Mouse (Mus musculus): ENCODE results near the gene Slit3. TPM values are rescaled to one million over a fixed set of nuclear protein-coding genes. Genes with fewer than 3 reads are reported as not detected.

The Slit3 gene
- polyA plus RNA-seq, 2 experiments = 0.20 to 0.23 TPM

DNA sequence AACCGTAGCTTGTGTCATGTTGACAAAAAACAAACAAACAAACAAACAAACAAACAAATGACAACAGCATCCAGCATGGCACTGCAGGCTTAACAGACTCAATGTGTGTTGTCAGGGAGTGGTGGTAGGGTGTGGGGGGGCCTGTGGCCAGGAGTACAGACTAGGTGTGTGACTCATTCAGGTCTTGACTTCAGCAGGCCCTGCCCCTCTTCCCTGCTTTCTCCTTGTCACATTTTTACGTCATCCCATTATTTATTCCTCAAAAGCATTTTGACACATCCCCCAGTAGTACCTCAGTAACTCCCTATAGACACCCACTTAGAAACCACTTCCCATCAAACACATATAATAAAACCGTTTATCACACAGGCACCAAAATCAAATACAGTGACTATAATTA lies 450.9 kb downstream of the Slit3 start:
- ATAC-seq (ENCODE audit: insufficient read depth) = no peak
- 44% methylated on average over 3 of the region's 3 CpGs for WGBS (ENCODE audit: insufficient replicate concordance)
- H3K9me3 ChIP-seq (ENCODE audit: control insufficient read depth, low read length) = no peaks in the 10 kb centered on the region
- H3K4me2 ChIP-seq (ENCODE audit: low read depth) = no peak overlapping the region
- no peak overlapping the region for H3K9ac ChIP-seq (replicated peaks)
- H3K27me3 ChIP-seq (ENCODE audit: control insufficient read depth, insufficient read depth, low read length) = no peaks in the 10 kb centered on the region
- DNase-seq (ENCODE audit: low read depth in 3 of 3, low spot score in 3 of 3) = no peak
- H3K4me1 ChIP-seq (replicated peaks; ENCODE audit: control insufficient read depth in 2 of 2, insufficient read depth in 2 of 2, low read length in 1 of 2) = no peaks in the 10 kb centered on the region
- H3K36me3 ChIP-seq (replicated peaks; ENCODE audit: control insufficient read depth, insufficient read depth, low read depth) = no peaks in the 10 kb centered on the region
- H3K27ac ChIP-seq = no peak overlapping the region
- H3K4me3 ChIP-seq (ENCODE audit: insufficient read depth in 1 of 2, low read depth in 2 of 2, low read length in 2 of 2) = no peak overlapping the region
- TF ChIP-seq CTCF (IDR thresholded peaks at IDR 0.05; ENCODE audit: low read depth) (no peak), EP300 (IDR thresholded peaks at IDR 0.05; ENCODE audit: low read depth) (no peak)

GRCm38 (mm10) chr11:35578796-35579195 lies 457.8 kb downstream of the Slit3 start:
- no peak overlapping the region for H3K9ac ChIP-seq (replicated peaks)
- H3K4me3 ChIP-seq (ENCODE audit: insufficient read depth in 1 of 2, low read depth in 2 of 2, low read length in 2 of 2) = no peak overlapping the region
- ATAC-seq (ENCODE audit: insufficient read depth) (no peak), DNase-seq (ENCODE audit: low read depth in 3 of 3, low spot score in 3 of 3) (no peak)
- no peaks in the 10 kb centered on the region for H3K4me1 ChIP-seq (replicated peaks; ENCODE audit: control insufficient read depth in 2 of 2, insufficient read depth in 2 of 2, low read length in 1 of 2)
- no peaks in the 10 kb centered on the region for H3K9me3 ChIP-seq (ENCODE audit: control insufficient read depth, low read length)
- no peaks in the 10 kb centered on the region for H3K27me3 ChIP-seq (ENCODE audit: control insufficient read depth, insufficient read depth, low read length)
- no peak overlapping the region for H3K4me2 ChIP-seq (ENCODE audit: low read depth)
- 75% methylated on average over 10 of the region's 10 CpGs for WGBS (ENCODE audit: insufficient replicate concordance)
- TF ChIP-seq EP300 (IDR thresholded peaks at IDR 0.05; ENCODE audit: low read depth) (no peak), CTCF (IDR thresholded peaks at IDR 0.05; ENCODE audit: low read depth) (no peak)
- no peak overlapping the region for H3K27ac ChIP-seq
- no peaks in the 10 kb centered on the region for H3K36me3 ChIP-seq (replicated peaks; ENCODE audit: control insufficient read depth, insufficient read depth, low read depth)

DNA sequence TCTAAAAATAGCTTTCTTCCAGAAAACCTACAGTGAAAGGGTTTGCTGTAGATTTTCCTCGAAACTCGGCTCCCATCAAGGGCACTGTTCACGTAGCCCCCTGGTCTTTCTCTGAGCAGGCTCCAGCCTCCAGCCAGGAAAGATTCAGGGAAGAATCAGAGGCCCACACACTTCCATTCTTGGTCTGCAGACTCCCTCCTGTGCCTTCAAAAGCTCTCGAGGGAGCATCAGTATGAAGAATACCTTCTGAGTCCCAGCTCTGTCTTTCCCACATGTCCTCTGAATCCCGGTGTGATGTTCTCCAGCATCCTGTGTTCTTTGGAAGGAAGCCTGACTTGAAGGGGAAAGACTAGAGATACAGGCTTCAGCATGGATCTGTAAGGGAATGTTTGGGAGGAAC lies 461.6 kb downstream of the Slit3 start:
- H3K9ac ChIP-seq (replicated peaks) = no peak overlapping the region
- DNase-seq (ENCODE audit: low read depth in 3 of 3, low spot score in 3 of 3) = no peak
- no peak overlapping the region for H3K4me2 ChIP-seq (ENCODE audit: low read depth)
- no peaks in the 10 kb centered on the region for H3K9me3 ChIP-seq (ENCODE audit: control insufficient read depth, low read length)
- H3K27me3 ChIP-seq (ENCODE audit: control insufficient read depth, insufficient read depth, low read length) = no peaks in the 10 kb centered on the region
- WGBS (ENCODE audit: insufficient replicate concordance) = 53% methylated on average over 5 of the region's 5 CpGs
- no peak overlapping the region for H3K27ac ChIP-seq
- TF ChIP-seq EP300 (IDR thresholded peaks at IDR 0.05; ENCODE audit: low read depth) = no peak
- TF ChIP-seq CTCF (IDR thresholded peaks at IDR 0.05; ENCODE audit: low read depth) = no peak
- H3K4me3 ChIP-seq (ENCODE audit: insufficient read depth in 1 of 2, low read depth in 2 of 2, low read length in 2 of 2) = no peak overlapping the region
- H3K36me3 ChIP-seq (replicated peaks; ENCODE audit: control insufficient read depth, insufficient read depth, low read depth) = no peaks in the 10 kb centered on the region
- H3K4me1 ChIP-seq (replicated peaks; ENCODE audit: control insufficient read depth in 2 of 2, insufficient read depth in 2 of 2, low read length in 1 of 2) = no peaks in the 10 kb centered on the region
- ATAC-seq (ENCODE audit: insufficient read depth) = no peak

DNA sequence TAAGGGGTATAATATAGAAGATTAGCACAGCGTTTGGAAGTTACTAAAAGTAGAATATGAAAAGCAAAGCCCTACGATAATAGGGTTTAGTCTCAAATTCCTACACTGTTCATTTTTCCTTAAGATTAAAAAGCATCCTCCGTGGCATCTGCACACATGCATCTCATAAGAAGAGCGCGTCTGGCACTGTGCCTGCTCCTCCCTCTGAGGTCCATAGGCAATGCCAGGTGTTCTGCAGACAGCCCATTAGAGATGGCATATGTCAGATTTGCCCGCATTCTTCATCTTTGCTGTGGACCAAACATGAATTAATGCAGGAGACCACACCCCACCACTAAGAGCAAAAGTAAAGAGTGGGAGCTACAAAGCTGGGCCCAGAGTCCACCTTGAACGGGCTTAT lies 462.6 kb downstream of the Slit3 start:
- Histone ChIP-seq H3K27ac (no peak overlapping the region), H3K9me3 (ENCODE audit: control insufficient read depth, low read length) (no peaks in the 10 kb centered on the region), H3K36me3 (replicated peaks; ENCODE audit: control insufficient read depth, insufficient read depth, low read depth) (no peaks in the 10 kb centered on the region), H3K4me3 (ENCODE audit: insufficient read depth in 1 of 2, low read depth in 2 of 2, low read length in 2 of 2) (no peak overlapping the region), H3K4me1 (replicated peaks; ENCODE audit: control insufficient read depth in 2 of 2, insufficient read depth in 2 of 2, low read length in 1 of 2) (no peaks in the 10 kb centered on the region), H3K27me3 (ENCODE audit: control insufficient read depth, insufficient read depth, low read length) (no peaks in the 10 kb centered on the region), H3K4me2 (ENCODE audit: low read depth) (no peak overlapping the region), H3K9ac (replicated peaks) (no peak overlapping the region)
- no peak for ATAC-seq (ENCODE audit: insufficient read depth)
- TF ChIP-seq EP300 (IDR thresholded peaks at IDR 0.05; ENCODE audit: low read depth) (no peak), CTCF (IDR thresholded peaks at IDR 0.05; ENCODE audit: low read depth) (no peak)
- no peak for DNase-seq (ENCODE audit: low read depth in 3 of 3, low spot score in 3 of 3)
- 67% methylated on average over 7 of the region's 7 CpGs for WGBS (ENCODE audit: insufficient replicate concordance)

GRCm38 (mm10) chr11:35587174-35587959 lies 466.3 kb downstream of the Slit3 start:
- no peak overlapping the region for H3K4me3 ChIP-seq (ENCODE audit: insufficient read depth in 1 of 2, low read depth in 2 of 2, low read length in 2 of 2)
- no peak overlapping the region for H3K4me2 ChIP-seq (ENCODE audit: low read depth)
- WGBS (ENCODE audit: insufficient replicate concordance) = 55% methylated on average over 13 of the region's 13 CpGs
- no peaks in the 10 kb centered on the region for H3K4me1 ChIP-seq (replicated peaks; ENCODE audit: control insufficient read depth in 2 of 2, insufficient read depth in 2 of 2, low read length in 1 of 2)
- H3K36me3 ChIP-seq (replicated peaks; ENCODE audit: control insufficient read depth, insufficient read depth, low read depth) = no peaks in the 10 kb centered on the region
- H3K9ac ChIP-seq (replicated peaks) = no peak overlapping the region
- ATAC-seq (ENCODE audit: insufficient read depth) (no peak), DNase-seq (ENCODE audit: low read depth in 3 of 3, low spot score in 3 of 3) (no peak)
- no peak overlapping the region for H3K27ac ChIP-seq
- no peaks in the 10 kb centered on the region for H3K27me3 ChIP-seq (ENCODE audit: control insufficient read depth, insufficient read depth, low read length)
- no peaks in the 10 kb centered on the region for H3K9me3 ChIP-seq (ENCODE audit: control insufficient read depth, low read length)
- TF ChIP-seq CTCF (IDR thresholded peaks at IDR 0.05; ENCODE audit: low read depth) (no peak), EP300 (IDR thresholded peaks at IDR 0.05; ENCODE audit: low read depth) (no peak)

Data from liver, embryonic 14.5 days (tissue).